Mouse (Mus musculus) heart, adult 2 months (tissue): Measurements from ENCODE around the gene Acot12.

ENCODE experiments used
- CTCF ChIP-seq: fragments of 200-600 bp; IDR thresholded peaks from 2 replicates; pipeline ENCODE4 v1.8.1; 2022; ENCODE audit warnings: antibody characterized with exemption, mild to moderate bottlenecking, moderate library complexity
- POLR2A ChIP-seq: fragments of 200-500 bp; IDR thresholded peaks from 2 replicates; pipeline ENCODE4 v1.6.1; 2011; ENCODE audit warnings: mild to moderate bottlenecking, low read depth, low read length, control low read depth; ENCODE audit not compliant: insufficient read depth

GRCm38 (mm10) chr13:91823735-91824134 lies 82.4 kb downstream of the Acot12 start:
- TF ChIP-seq CTCF (no peak), POLR2A (no peak)
